Mouse (Mus musculus): ENCODE results near the gene Fzr1.

Gene Fzr1

GRCm38 (mm10) chr10:81329194-81329975, 48.9 kb downstream of the Fzr1 start:
- no peak for DNase-seq (ENCODE audit: low read depth, low spot score)

GRCm38 (mm10) chr10:81328386-81328785, 49.9 kb downstream of the Fzr1 start, which contains the start of gene Tbxa2r:
Tbxa2r (plus strand) TSS chr10:81328731.
- DNase-seq (ENCODE audit: low read depth, low spot score) = no peak

DNA sequence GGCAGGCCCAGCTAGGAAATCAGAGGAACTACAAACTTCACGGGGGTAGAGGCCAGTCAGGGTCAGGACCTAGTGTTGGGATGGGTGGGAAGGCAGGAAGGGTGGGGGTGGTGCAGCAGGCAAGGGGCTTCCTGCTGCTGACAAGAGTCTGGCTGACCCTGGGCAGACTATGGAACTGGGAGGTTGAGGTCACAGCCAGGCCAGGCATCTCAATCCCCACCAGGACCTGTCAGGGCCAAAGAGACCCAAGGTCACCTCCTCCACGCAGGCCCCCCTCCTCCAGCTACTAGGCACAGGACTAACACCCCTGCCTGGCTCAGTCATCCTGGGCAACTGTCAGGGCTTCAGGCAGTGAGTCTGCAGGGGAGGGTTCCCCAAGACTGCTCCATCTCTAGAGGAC, 50.4 kb downstream of the Fzr1 start:
- no peak for DNase-seq (ENCODE audit: low read depth, low spot score)

DNA sequence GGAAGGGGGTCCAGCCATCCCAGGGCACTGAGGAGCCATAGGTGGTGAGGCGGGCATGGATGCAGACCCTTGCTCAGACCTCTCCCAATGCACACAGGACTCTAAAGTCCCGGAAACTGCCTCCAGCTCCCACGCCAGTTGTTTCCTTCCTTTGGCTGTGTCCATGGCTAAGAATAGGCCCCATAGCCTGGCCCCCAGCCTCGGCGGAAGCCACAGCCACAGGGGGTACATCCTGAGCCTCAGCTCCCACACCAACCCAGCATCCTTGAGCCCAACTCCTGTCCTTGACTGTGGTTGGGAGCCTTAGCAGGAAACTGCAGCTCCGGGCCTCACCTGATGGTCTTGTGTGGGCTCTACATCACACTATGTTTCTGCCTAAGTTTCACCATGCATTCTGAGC, 51.5 kb downstream of the Fzr1 start:
- DNase-seq (ENCODE audit: low read depth, low spot score) = no peak

DNA sequence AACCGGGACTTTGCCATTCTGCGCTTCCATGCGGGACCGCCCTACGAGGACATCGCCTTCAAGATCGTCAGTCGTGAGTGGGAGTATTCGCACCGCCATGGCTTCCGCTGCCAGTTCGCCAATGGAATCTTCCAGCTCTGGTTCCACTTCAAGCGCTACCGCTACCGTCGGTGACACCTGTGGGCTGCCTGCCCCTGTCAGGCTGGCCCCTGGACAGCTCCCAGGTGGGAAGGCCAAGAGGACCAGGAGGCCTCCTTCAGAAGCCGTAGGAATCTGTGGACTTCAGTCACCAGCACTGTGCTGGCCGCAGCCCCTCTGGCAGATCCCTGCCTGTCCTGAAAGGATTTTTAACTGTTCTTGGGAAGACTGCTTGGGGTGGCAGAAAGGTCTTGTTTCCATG, 52.5 kb downstream of the Fzr1 start:
- no peak for DNase-seq (ENCODE audit: low read depth, low spot score)

DNA sequence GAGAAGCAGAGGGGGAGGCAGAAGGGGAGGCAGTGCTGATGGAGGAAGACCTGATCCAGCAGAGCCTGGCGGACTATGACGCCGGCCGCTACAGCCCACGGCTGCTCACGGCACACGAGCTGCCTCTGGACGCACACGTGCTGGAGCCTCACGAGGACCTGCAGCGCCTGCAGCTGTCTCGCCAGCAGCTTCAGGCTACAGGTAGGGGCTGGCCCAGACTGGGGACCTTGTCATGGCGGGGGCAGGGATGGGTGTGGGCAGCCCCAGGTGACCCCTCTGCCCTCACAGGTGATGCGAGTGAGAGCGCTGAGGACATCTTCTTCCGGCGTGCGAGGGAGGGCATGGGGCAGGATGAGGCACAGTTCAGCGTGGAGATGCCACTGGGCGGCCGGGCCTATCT, 53.1 kb downstream of the Fzr1 start:
- no peak for DNase-seq (ENCODE audit: low read depth, low spot score)

DNA sequence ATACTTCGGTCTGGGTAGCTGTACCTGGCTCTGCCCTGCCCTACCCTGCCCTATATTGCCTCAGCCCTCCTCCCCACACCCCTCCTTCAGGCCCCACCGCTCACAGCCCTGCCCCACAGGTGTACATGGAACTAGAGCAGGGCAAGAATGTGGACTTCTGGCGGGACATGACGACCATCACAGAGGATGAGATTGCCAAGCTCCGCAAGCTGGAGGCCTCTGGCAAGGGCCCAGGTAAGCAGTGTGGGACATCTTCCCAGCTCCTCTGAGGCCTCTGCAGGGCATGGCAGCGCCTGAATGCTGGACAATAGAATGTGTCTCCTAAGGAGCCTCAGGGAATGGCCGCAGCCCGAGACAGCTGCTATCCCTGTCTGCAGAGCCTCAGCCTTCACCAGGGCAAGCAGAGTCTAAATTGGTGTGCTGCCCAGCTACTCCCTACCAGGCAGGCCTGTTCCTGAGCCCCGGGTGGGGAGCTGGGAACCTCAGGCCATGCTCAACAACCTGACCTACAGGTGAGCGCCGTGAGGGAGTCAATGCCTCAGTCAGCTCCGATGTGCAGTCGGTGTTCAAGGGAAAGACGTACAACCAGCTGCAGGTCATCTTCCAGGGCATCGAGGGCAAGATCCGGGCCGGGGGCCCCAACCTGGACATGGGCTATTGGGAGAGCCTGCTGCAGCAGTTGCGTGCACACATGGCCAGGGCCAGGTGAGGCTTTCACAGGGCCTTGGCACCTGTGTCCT, 54.4 kb downstream of the Fzr1 start:
- no peak for DNase-seq (ENCODE audit: low read depth, low spot score)

GRCm38 (mm10) chr10:81323141-81323775, 55.1 kb downstream of the Fzr1 start:
- DNase-seq (ENCODE audit: low read depth, low spot score) = no peak

- DNase-seq (ENCODE audit: low read depth, low spot score) = no peak
Observed at GRCm38 (mm10) chr10:81322444-81322843, 55.9 kb downstream of the Fzr1 start.

GRCm38 (mm10) chr10:81321436-81321835, 56.9 kb downstream of the Fzr1 start:
- DNase-seq (ENCODE audit: low read depth, low spot score) = no peak

- DNase-seq (ENCODE audit: low read depth, low spot score) = peak; percentile 100
Observed at GRCm38 (mm10) chr10:81320550-81321347, 57.6 kb downstream of the Fzr1 start, which contains the start of gene Cactin. Cactin (plus strand) TSS chr10:81321103.

GRCm38 (mm10) chr10:81319741-81320549, 58.4 kb downstream of the Fzr1 start:
- peak; percentile 96 for DNase-seq (ENCODE audit: low read depth, low spot score)

- DNase-seq (ENCODE audit: low read depth, low spot score) = no peak
Observed at GRCm38 (mm10) chr10:81319330-81319699, 59.0 kb downstream of the Fzr1 start.

- no peak for DNase-seq (ENCODE audit: low read depth, low spot score)
Observed at GRCm38 (mm10) chr10:81318589-81319329, 59.6 kb downstream of the Fzr1 start.

DNA sequence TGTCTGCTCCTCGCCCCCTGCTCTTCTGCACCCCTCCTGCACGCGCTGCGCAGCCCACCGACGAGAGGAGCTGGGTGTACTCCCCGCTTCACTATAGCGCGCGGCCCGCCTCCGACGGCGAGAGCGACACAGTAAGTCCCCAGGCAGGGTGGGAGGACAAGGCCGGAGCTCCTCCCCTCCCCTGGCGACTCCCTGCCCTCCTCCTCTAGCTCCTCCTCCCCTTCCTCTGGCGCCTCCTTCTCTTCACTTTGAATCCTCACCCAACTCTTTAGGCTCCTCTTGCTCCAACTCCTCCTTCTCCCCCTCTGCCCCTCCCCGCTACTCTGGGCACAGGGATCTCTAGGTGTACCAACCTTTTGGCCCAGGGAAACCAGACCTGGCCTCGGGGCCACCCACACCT, 61.0 kb downstream of the Fzr1 start:
- DNase-seq (ENCODE audit: low read depth, low spot score) = peak; percentile 53

DNA sequence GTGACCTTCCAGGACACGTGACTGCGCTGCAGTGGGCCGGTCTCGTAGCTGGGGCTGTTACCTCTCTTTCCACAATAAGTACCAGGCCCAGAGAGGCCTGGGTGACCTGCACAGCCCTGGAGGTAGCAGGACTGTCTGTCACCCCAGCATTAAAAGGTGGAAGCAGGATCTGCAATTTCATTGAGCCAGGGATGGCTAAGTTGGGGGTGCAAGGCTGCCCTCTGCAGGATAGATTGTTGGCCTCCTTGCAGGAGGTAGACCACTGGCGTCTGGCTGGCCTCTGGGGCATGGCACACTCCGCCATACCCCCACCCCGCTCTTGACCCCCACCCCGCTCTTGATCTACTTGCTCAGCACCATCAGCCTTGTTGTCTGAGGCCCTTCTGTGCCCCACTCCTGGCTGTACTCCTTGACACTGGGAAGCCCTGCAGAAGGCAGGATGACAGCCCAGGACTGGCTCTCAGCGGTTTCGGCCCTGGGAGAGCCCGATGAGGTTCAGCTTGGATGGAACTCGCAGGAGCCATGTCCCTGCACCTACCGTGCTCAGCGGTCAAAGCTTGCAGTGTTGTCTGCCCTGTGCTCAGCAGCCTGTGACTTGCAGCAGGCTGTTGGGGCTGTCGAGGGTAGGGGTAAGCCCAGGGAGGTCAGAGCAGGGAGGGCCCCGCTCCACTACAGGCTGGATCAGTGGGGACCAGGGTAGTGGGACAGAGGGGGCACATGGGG, 61.8 kb downstream of the Fzr1 start:
- no peak for DNase-seq (ENCODE audit: low read depth, low spot score)

All from WW6 (cell line).